Mouse (Mus musculus) midbrain, postnatal 0 days (tissue): Measurements from ENCODE around the gene Cryz. TPM values are rescaled to one million over a fixed set of nuclear protein-coding genes. Genes with fewer than 3 reads are reported as not detected.

Experiments
- ATAC-seq: fragments of 200-750 bp; cut with Nextera tagmentation; 2 replicates; pipeline ENCODE4 v1.8.0; 2017; ENCODE audit warnings: moderate number of reproducible peaks, mild to moderate bottlenecking, moderate TSS enrichment, moderate library complexity; ENCODE audit not compliant: low FRiP score
- DNase-seq: peaks from one replicate; pipeline ENCODE4 v3.0.0-alpha.2; 2015; ENCODE audit warnings: low spot score
- H3K27ac ChIP-seq: fragments of 300-500 bp; sonication (generic); 2 replicates; pipeline ENCODE4 v1.5.1; 2014; ENCODE audit warnings: low read depth, mild to moderate bottlenecking, low read length, mixed read lengths
- H3K27me3 ChIP-seq: fragments of 300-500 bp; sonication (generic); 2 replicates; pipeline ENCODE4 v1.6.1; 2014; ENCODE audit warnings: low read length, control low read depth, mixed read lengths; ENCODE audit not compliant: insufficient read depth
- H3K36me3 ChIP-seq: fragments of 300-500 bp; sonication (generic); 2 replicates; pipeline ENCODE4 v1.6.1; 2014; ENCODE audit warnings: low read length, control low read depth, mixed read lengths; ENCODE audit not compliant: insufficient read depth
- H3K4me1 ChIP-seq: fragments of 300-500 bp; sonication (generic); 2 replicates; pipeline ENCODE4 v1.6.1; 2014; ENCODE audit warnings: mild to moderate bottlenecking, control low read depth, antibody characterized with exemption, low read length, mixed read lengths; ENCODE audit not compliant: insufficient read depth
- H3K4me2 ChIP-seq: fragments of 300-500 bp; sonication (generic); 2 replicates; pipeline ENCODE4 v1.6.1; 2014; ENCODE audit warnings: low read depth, mild to moderate bottlenecking, low read length, mixed read lengths; ENCODE audit not compliant: poor library complexity, severe bottlenecking
- H3K4me3 ChIP-seq: fragments of 300-500 bp; sonication (generic); 2 replicates; pipeline ENCODE4 v1.5.1; 2014; ENCODE audit warnings: low read depth, mild to moderate bottlenecking, low read length, moderate library complexity
- H3K9ac ChIP-seq: fragments of 300-500 bp; sonication (generic); replicated peaks from 2 replicates; pipeline ENCODE4 v1.6.1; 2014; ENCODE audit warnings: mild to moderate bottlenecking, low read length, moderate library complexity, mixed read lengths; ENCODE audit not compliant: poor library complexity, severe bottlenecking
- H3K9me3 ChIP-seq: fragments of 300-500 bp; sonication (generic); 2 replicates; pipeline ENCODE4 v1.6.1; 2016; ENCODE audit warnings: low read length, control low read depth
- CTCF ChIP-seq: IDR thresholded peaks from 2 replicates; pipeline ENCODE4 v1.5.1; 2016; ENCODE audit warnings: antibody characterized with exemption, mild to moderate bottlenecking
- WGBS: fragments of 180-500 bp; shearing (Covaris S2); extraction: QIAGEN DNeasy Blood & Tissue Kit; methylation state at CpG from one replicate; pipeline ENCODE4 v1.1.7; 2014; 5-methylcytosine and 5-hydroxymethylcytosine counted together
- polyA plus RNA-seq: library from polyadenylated mRNA; unstranded; fragments of >200 nt; fragmentation: Nextera tagmentation; extraction: Ambion mirVana; gene quantifications from 2 replicates; pipeline ENCODE4 v1.2.1, GENCODE M21; 2015
- total RNA-seq: library from RNA; depleted of rRNA; stranded (reverse); fragments of >200 nt; gene quantifications from 2 replicates; pipeline ENCODE4 v1.2.3, GENCODE M21; 2014; rRNA removed

Gene Cryz
- 12.0 and 12.6 TPM in 2 replicates for total RNA-seq
- polyA plus RNA-seq: 12.3 and 13.9 TPM in 2 replicates

GRCm38 (mm10) chr3:154596488-154596933 lies at the start of gene Cryz:
Gene Cryz (plus strand): TSS chr3:154596711.
- H3K9me3 ChIP-seq: no peaks in the 10 kb centered on the region
- under 1% methylated on average over 25 of the region's 25 CpGs for WGBS

DNA sequence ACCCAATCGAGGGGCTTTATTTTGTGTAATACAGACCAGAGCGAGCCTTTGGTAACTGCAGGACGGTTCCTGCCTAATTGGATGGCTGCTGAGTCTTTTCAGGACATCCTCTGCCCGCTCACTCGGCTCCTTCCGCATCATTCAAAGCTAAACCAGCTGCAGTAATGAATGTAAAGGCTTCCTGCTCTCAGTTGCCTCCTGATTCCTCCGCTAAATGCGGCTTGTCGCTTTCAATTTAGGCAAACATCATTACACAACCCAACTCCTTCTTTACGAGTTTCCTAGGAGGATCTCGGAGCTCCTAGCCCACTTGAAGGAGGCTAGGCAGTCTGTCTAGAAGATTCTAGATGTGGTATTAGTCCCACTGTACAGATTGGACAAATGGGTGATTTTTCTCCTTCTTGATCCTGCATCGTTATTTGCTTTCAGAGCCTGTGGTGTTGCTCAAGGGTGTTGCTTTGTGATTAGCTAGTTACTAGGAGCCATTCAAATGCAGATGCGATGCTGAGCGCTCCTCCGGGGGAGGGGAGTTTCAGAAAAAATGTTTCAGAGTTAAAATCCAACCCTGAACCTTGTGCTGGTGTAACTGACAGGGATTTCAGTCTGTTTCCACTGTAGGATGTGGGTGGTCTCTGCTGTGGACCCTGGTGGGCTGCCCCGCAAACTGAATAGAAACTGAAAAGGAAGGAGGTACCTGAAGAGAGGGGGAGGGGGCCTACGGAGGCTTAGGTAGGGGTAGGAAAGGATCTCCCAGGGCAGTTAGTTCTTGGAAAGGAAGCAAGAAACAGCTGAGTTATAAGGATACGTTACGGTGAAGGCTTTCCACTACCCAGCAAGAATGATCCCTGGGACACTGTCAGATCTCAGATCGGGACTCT lies 48.7 kb upstream of the Cryz start:
- Histone ChIP-seq H3K36me3 (no peaks in the 10 kb centered on the region), H3K4me3 (0 out of 2 replicates have a peak overlapping the region, but pooled peaks have one; percentile 15), H3K4me2 (peak overlapping the region; percentile 7; the same call in 1 of the 2 replicates), H3K27ac (no peak overlapping the region), H3K9ac (no peak overlapping the region), H3K4me1 (no peaks in the 10 kb centered on the region), H3K9me3 (no peaks in the 10 kb centered on the region), H3K27me3 (0 out of 2 replicates have a peak, but pooled peaks cover 4% of the 10 kb centered on the region)
- ATAC-seq (no peak), DNase-seq (peak; percentile 21)
- TF ChIP-seq CTCF: no peak
- 9% methylated on average over 20 of the region's 20 CpGs for WGBS

More at GRCm38 (mm10) chr3:154596488-154596933, at the start of gene Cryz:
- peak within 1 kb of the TSS; percentile 68 for H3K4me2 ChIP-seq
- H3K36me3 ChIP-seq: peaks cover 21% of the 10 kb centered on the region
- peak within 1 kb of the TSS; percentile 87 for H3K9ac ChIP-seq
- H3K4me3 ChIP-seq: peak within 1 kb of the TSS; percentile 84
- ATAC-seq: peak; percentile 92
- H3K27me3 ChIP-seq: no peaks in the 10 kb centered on the region
- DNase-seq: peak; percentile 93
- H3K27ac ChIP-seq: peak within 1 kb of the TSS; percentile 95
- H3K4me1 ChIP-seq: no peaks in the 10 kb centered on the region
- TF ChIP-seq CTCF: peak; percentile 92

DNA sequence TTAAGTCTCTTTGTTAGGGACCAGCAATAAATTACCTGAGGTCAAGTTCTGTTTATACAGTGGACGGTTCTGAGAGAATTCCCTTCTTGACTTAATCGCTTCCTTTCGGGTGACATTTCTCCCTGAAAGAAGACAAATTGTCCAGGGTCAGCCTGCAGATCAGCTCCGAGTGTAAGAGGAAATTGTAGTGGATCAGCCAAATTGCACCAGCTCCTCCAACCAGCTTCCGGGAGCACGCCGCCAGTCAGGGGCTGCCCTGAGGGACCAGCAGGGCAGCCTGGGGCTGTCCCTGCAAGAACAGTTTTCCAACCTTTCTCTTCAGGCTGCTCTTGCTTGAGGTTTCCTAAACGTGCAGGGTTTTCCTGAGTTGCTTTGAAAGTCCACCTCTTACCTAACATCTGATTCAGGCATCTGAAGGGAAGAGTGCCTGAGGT lies 47.6 kb upstream of the Cryz start:
- DNase-seq (no peak), ATAC-seq (no peak)
- no peak overlapping the region for H3K9ac ChIP-seq
- 0 out of 2 replicates have a peak, but pooled peaks cover 4% of the 10 kb centered on the region for H3K27me3 ChIP-seq
- no peaks in the 10 kb centered on the region for H3K9me3 ChIP-seq
- H3K4me2 ChIP-seq: no peak overlapping the region
- WGBS: 48% methylated on average over 8 of the region's 8 CpGs
- H3K36me3 ChIP-seq: no peaks in the 10 kb centered on the region
- H3K4me3 ChIP-seq: no peak overlapping the region
- no peaks in the 10 kb centered on the region for H3K4me1 ChIP-seq
- H3K27ac ChIP-seq: no peak overlapping the region
- no peak for TF ChIP-seq CTCF

GRCm38 (mm10) chr3:154550326-154551034 lies 46.0 kb upstream of the Cryz start:
- WGBS: 24% methylated on average over 17 of the region's 17 CpGs
- H3K27ac ChIP-seq: no peak overlapping the region
- no peak overlapping the region for H3K4me2 ChIP-seq
- H3K4me1 ChIP-seq: no peaks in the 10 kb centered on the region
- no peak overlapping the region for H3K9ac ChIP-seq
- 0 out of 2 replicates have a peak, but pooled peaks cover 4% of the 10 kb centered on the region for H3K27me3 ChIP-seq
- no peak overlapping the region for H3K4me3 ChIP-seq
- no peaks in the 10 kb centered on the region for H3K9me3 ChIP-seq
- no peak for TF ChIP-seq CTCF
- ATAC-seq (no peak), DNase-seq (no peak)
- H3K36me3 ChIP-seq: no peaks in the 10 kb centered on the region

GRCm38 (mm10) chr3:154551035-154551411 lies 45.5 kb upstream of the Cryz start:
- H3K4me3 ChIP-seq: no peak overlapping the region
- no peaks in the 10 kb centered on the region for H3K36me3 ChIP-seq
- 0 out of 2 replicates have a peak, but pooled peaks cover 4% of the 10 kb centered on the region for H3K27me3 ChIP-seq
- H3K27ac ChIP-seq: no peak overlapping the region
- 23% methylated on average over 5 of the region's 5 CpGs for WGBS
- no peak for ATAC-seq
- no peaks in the 10 kb centered on the region for H3K4me1 ChIP-seq
- H3K9ac ChIP-seq: no peak overlapping the region
- H3K4me2 ChIP-seq: no peak overlapping the region
- no peaks in the 10 kb centered on the region for H3K9me3 ChIP-seq
- DNase-seq: no peak
- TF ChIP-seq CTCF: no peak
